Mouse (Mus musculus) C2C12 (cell line): Measurements from ENCODE around the gene Dpf1. TPM values are rescaled to one million over a fixed set of nuclear protein-coding genes. Genes with fewer than 3 reads are reported as not detected.

ENCODE experiments used
- H3K27me3 ChIP-seq: one replicate; pipeline ENCODE4 v1.6.1; 2011; ENCODE audit not compliant: control insufficient read depth, insufficient read depth, insufficient read length
- H3K36me3 ChIP-seq: one replicate; pipeline ENCODE4 v1.6.1; 2011; ENCODE audit not compliant: control insufficient read depth, insufficient read depth
- H3K4me3 ChIP-seq: one replicate; pipeline ENCODE4 v1.5.1; 2011; ENCODE audit warnings: mild to moderate bottlenecking, control low read depth; ENCODE audit not compliant: poor library complexity, insufficient read depth, severe bottlenecking
- H3K79me2 ChIP-seq: one replicate; pipeline ENCODE4 v1.6.1; 2011; ENCODE audit not compliant: control insufficient read depth, insufficient read depth
- H3K79me3 ChIP-seq: one replicate; pipeline ENCODE4 v1.6.1; 2011; ENCODE audit warnings: low read depth, control low read depth
- H3ac ChIP-seq: one replicate; pipeline ENCODE3; 2011; ENCODE audit warnings: low read depth; ENCODE audit not compliant: control insufficient read depth, insufficient read length
- CEBPB ChIP-seq: IDR thresholded peaks from one replicate; pipeline ENCODE4 v1.6.1; 2011; ENCODE audit warnings: low read depth, mild to moderate bottlenecking, control low read depth, moderate library complexity
- CTCF ChIP-seq: IDR thresholded peaks from one replicate; pipeline ENCODE4 v1.5.1; 2011; ENCODE audit not compliant: control insufficient read depth, insufficient read depth, insufficient read length
- FOSL1 ChIP-seq: IDR thresholded peaks from one replicate; pipeline ENCODE4 v1.8.0; 2011; ENCODE audit warnings: mild to moderate bottlenecking, low read length; ENCODE audit not compliant: poor library complexity, insufficient read depth, severe bottlenecking
- MAX ChIP-seq: IDR thresholded peaks from one replicate; pipeline ENCODE4 v1.6.1; 2011; ENCODE audit warnings: mild to moderate bottlenecking, control low read depth
- MYOD1 ChIP-seq: IDR thresholded peaks from one replicate; pipeline ENCODE4 v1.6.1; 2011; ENCODE audit warnings: low read depth; ENCODE audit not compliant: control insufficient read depth, insufficient read length
- MYOG ChIP-seq: IDR thresholded peaks from one replicate; pipeline ENCODE4 v1.6.1; 2011; ENCODE audit not compliant: control insufficient read depth, insufficient read length; ENCODE audit errors: extremely low read depth
- USF1 ChIP-seq: IDR thresholded peaks from one replicate; pipeline ENCODE4 v1.6.1; 2011; ENCODE audit warnings: low read depth, mild to moderate bottlenecking, control low read depth, moderate library complexity
- polyA plus RNA-seq: library from polyadenylated mRNA; unstranded; fragments of >200 nt; fragmentation: generic; extraction: Trizol; gene quantifications from one replicate; pipeline ENCODE4 v1.2.1, GENCODE M21; 2012; ENCODE audit warnings: missing spikeins

The Dpf1 gene
- polyA plus RNA-seq, 1 experiment, result 14.3 TPM

GRCm38 (mm10) chr7:29346212-29346611 lies 42.5 kb downstream of the Dpf1 start:
- Histone ChIP-seq H3K4me3 (no peak overlapping the region), H3K79me2 (no peaks in the 10 kb centered on the region), H3ac (no peak overlapping the region), H3K36me3 (peaks cover 29% of the 10 kb centered on the region), H3K27me3 (no peaks in the 10 kb centered on the region), H3K79me3 (no peaks in the 10 kb centered on the region)
- TF ChIP-seq CEBPB (no peak), USF1 (no peak), CTCF (no peak), FOSL1 (no peak), MAX (no peak), MYOD1 (no peak), MYOG (no peak)

DNA sequence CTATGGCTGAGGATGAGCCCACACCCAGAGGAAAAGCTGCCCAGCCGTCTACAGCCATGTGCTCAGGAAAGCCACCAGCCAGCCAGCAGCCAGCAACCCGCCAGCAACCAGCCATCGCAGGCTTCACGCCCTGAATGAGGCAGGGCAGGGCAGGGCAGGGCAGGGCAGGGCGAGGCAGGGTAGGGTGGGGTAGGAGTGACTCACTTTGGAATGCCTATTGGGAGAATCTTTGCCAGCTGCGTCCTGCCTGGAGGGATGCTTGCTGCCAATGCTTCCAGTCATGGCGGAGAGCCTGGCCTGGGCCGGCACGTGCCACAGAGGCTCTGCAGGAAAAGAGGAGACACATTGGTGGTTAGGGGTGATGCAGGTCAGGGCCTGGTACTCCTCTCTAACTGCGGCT lies 46.7 kb downstream of the Dpf1 start:
- H3K27me3 ChIP-seq, result no peaks in the 10 kb centered on the region
- H3K36me3 ChIP-seq, result peaks cover 44% of the 10 kb centered on the region
- H3K79me3 ChIP-seq, result no peaks in the 10 kb centered on the region
- H3ac ChIP-seq, result no peak overlapping the region
- H3K79me2 ChIP-seq, result no peaks in the 10 kb centered on the region
- H3K4me3 ChIP-seq, result no peak overlapping the region
- TF ChIP-seq MAX (peak; percentile 68), MYOD1 (peak; percentile 66), CTCF (no peak), FOSL1 (no peak), USF1 (peak; percentile 12), CEBPB (no peak), MYOG (no peak)

GRCm38 (mm10) chr7:29352246-29352645 lies 48.5 kb downstream of the Dpf1 start:
- TF ChIP-seq FOSL1 (no peak), MYOG (no peak), CEBPB (no peak), MYOD1 (no peak), USF1 (no peak), MAX (no peak)
- Histone ChIP-seq H3K27me3 (no peaks in the 10 kb centered on the region), H3K36me3 (peaks cover 43% of the 10 kb centered on the region), H3K4me3 (no peak overlapping the region), H3K79me2 (no peaks in the 10 kb centered on the region), H3K79me3 (no peaks in the 10 kb centered on the region), H3ac (no peak overlapping the region)

DNA sequence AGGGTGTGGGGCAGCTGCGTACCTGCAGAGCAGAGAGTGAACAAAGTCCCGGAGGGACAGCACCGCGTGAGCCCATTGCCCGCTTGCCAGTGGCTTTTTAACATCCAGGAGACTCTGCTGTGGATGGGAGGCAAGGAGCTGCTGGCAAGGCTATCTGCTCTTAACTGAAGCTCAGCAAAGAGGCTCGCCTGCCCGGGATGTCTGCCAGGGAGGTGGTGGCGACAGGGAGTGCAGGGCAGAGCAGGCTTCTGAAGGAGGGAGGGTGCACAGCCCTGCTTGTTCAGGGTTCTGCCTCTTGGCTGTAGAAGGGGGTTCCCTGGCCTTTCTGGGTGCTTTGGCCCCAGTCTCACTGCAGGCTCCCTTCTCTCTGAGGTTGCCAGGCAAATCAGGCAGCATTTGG lies 50.4 kb downstream of the Dpf1 start:
- Histone ChIP-seq H3ac (no peak overlapping the region), H3K79me2 (no peaks in the 10 kb centered on the region), H3K4me3 (no peak overlapping the region), H3K36me3 (peaks cover 40% of the 10 kb centered on the region), H3K27me3 (no peaks in the 10 kb centered on the region), H3K79me3 (no peaks in the 10 kb centered on the region)
- TF ChIP-seq CTCF (no peak), MYOD1 (no peak), MYOG (no peak), FOSL1 (no peak)

DNA sequence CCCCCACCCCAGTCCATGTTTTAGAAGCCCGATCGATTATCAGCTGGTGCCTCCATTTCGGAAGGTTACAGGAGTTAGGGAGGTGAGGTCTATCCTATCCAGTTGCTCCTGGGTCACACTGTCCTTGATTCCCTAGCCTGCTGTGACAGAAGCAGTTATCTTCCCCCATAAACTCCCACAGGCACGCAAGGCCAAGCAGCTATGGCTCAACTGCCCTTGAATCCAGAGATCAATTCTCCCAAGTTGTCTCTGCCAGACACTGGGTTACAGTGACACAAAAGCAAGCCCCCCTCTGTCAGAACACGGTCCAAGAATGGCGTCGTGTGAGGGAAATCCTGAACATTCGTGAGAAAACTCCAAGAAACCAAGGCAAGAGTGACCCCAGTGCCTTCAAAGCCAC lies 51.7 kb downstream of the Dpf1 start:
- TF ChIP-seq MAX (no peak), CEBPB (no peak)
- H3ac ChIP-seq, result no peak overlapping the region
- H3K79me2 ChIP-seq, result no peaks in the 10 kb centered on the region
- H3K36me3 ChIP-seq, result peaks cover 30% of the 10 kb centered on the region
- no peaks in the 10 kb centered on the region for H3K79me3 ChIP-seq
- H3K4me3 ChIP-seq, result no peak overlapping the region
- H3K27me3 ChIP-seq, result no peaks in the 10 kb centered on the region

DNA sequence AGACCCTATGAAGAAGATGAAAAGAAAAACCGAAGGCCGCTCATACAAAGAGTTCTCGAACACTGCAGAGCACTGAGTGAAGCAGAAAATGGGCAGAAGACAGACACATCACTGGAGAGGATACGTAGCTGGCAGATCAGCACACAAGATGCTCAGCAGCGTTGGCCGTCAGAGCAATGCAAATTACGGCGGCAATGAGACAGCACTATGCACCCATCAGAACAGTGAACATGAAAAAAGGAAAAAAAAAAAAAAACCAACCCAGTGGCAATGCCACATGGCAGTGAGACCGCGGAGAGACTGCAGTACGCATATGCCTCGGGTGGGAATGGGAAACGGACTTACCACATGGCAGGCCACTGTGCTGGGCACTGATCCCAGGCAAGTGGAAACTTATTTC lies 57.7 kb downstream of the Dpf1 start:
- no peaks in the 10 kb centered on the region for H3K27me3 ChIP-seq
- no peak overlapping the region for H3ac ChIP-seq
- peaks cover 11% of the 10 kb centered on the region for H3K36me3 ChIP-seq
- no peak for TF ChIP-seq CTCF
- TF ChIP-seq MAX, result no peak
- TF ChIP-seq MYOD1, result no peak
- TF ChIP-seq FOSL1, result no peak
- no peak for TF ChIP-seq USF1
- no peak for TF ChIP-seq CEBPB
- no peak for TF ChIP-seq MYOG
- H3K79me2 ChIP-seq, result no peaks in the 10 kb centered on the region
- H3K4me3 ChIP-seq, result no peak overlapping the region
- no peaks in the 10 kb centered on the region for H3K79me3 ChIP-seq
